Mouse (Mus musculus): ENCODE results near the gene Myo9a. TPM values are rescaled to one million over a fixed set of nuclear protein-coding genes. Genes with fewer than 3 reads are reported as not detected.
"Not testable (repeated sequence)": the region's sequence is repeated elsewhere in the genome, so short reads cannot be mapped to it uniquely, and the experiment has no call there.

Gene Myo9a
- polyA plus RNA-seq, 1 experiment from 2014 or later = 15.7 TPM

DNA sequence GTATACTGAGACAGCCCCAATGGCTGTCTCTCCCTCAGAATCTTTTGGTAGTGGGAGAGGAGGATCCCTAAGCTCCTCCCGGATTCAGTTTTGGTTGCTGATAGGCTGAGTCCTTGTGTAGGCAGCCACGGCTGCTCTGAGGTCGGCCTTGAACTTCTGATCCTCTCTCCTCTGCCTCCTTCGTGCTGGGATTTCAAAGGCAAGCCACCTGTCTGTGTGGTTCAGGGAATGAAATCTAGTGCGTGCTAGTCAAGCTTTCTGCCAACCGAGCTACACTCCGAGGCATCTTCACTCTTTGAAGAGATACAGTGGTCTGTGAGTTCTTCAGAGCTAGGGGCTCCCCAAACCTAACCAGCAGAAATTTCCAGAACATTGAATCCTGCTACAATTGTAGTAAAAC lies 202.9 kb downstream of the Myo9a start:
- no peaks in the 10 kb centered on the region for H3K36me3 ChIP-seq (replicated peaks; ENCODE audit: control insufficient read depth, insufficient read depth, low read depth, low read length)
- no peak overlapping the region for H3K4me2 ChIP-seq (ENCODE audit: low read depth, low read length)
- H3K27ac ChIP-seq (replicated peaks; ENCODE audit: low read depth, low read length) = no peak overlapping the region
- no peaks in the 10 kb centered on the region for H3K27me3 ChIP-seq (ENCODE audit: control insufficient read depth, insufficient read depth, low read length)
- no peaks in the 10 kb centered on the region for H3K4me1 ChIP-seq (ENCODE audit: control insufficient read depth, insufficient read depth, low read length)
- ATAC-seq (replicated peaks; ENCODE audit: insufficient number of reproducible peaks, low FRiP score, low TSS enrichment, low read depth) = no peak
- WGBS = 73% methylated on average over 7 of the region's 7 CpGs
- no peak overlapping the region for H3K9ac ChIP-seq (replicated peaks; ENCODE audit: low read length)
- no peak for DNase-seq (ENCODE audit: low spot score)
- no peak overlapping the region for H3K4me3 ChIP-seq (ENCODE audit: low read depth, low read length)
- no peaks in the 10 kb centered on the region for H3K9me3 ChIP-seq (replicated peaks; ENCODE audit: control insufficient read depth, low read length)

GRCm38 (mm10) chr9:59955199-59955598 lies 204.5 kb downstream of the Myo9a start:
- H3K9ac ChIP-seq (replicated peaks; ENCODE audit: low read length) = no peak overlapping the region
- no peak overlapping the region for H3K4me3 ChIP-seq (ENCODE audit: low read depth, low read length)
- WGBS = 52% methylated on average over 3 of the region's 3 CpGs
- H3K4me1 ChIP-seq (ENCODE audit: control insufficient read depth, insufficient read depth, low read length) = no peaks in the 10 kb centered on the region
- no peak for ATAC-seq (replicated peaks; ENCODE audit: insufficient number of reproducible peaks, low FRiP score, low TSS enrichment, low read depth)
- DNase-seq (ENCODE audit: low spot score) = no peak
- no peaks in the 10 kb centered on the region for H3K9me3 ChIP-seq (replicated peaks; ENCODE audit: control insufficient read depth, low read length)
- H3K27ac ChIP-seq (replicated peaks; ENCODE audit: low read depth, low read length) = no peak overlapping the region
- H3K27me3 ChIP-seq (ENCODE audit: control insufficient read depth, insufficient read depth, low read length) = no peaks in the 10 kb centered on the region
- no peak overlapping the region for H3K4me2 ChIP-seq (ENCODE audit: low read depth, low read length)
- H3K36me3 ChIP-seq (replicated peaks; ENCODE audit: control insufficient read depth, insufficient read depth, low read depth, low read length) = no peaks in the 10 kb centered on the region

- no peaks in the 10 kb centered on the region for H3K27me3 ChIP-seq (ENCODE audit: control insufficient read depth, insufficient read depth, low read length)
- H3K4me3 ChIP-seq (ENCODE audit: low read depth, low read length) = no peak overlapping the region
- H3K27ac ChIP-seq (replicated peaks; ENCODE audit: low read depth, low read length) = no peak overlapping the region
- H3K4me2 ChIP-seq (ENCODE audit: low read depth, low read length) = no peak overlapping the region
- no peaks in the 10 kb centered on the region for H3K9me3 ChIP-seq (replicated peaks; ENCODE audit: control insufficient read depth, low read length)
- no peak overlapping the region for H3K9ac ChIP-seq (replicated peaks; ENCODE audit: low read length)
- DNase-seq (ENCODE audit: low spot score) = no peak
- WGBS = 78% methylated on average over 6 of the region's 6 CpGs
- no peaks in the 10 kb centered on the region for H3K4me1 ChIP-seq (ENCODE audit: control insufficient read depth, insufficient read depth, low read length)
- H3K36me3 ChIP-seq (replicated peaks; ENCODE audit: control insufficient read depth, insufficient read depth, low read depth, low read length) = no peaks in the 10 kb centered on the region
- no peak for ATAC-seq (replicated peaks; ENCODE audit: insufficient number of reproducible peaks, low FRiP score, low TSS enrichment, low read depth)
These were observed 205.0 kb downstream of the Myo9a start for GRCm38 (mm10) chr9:59955692-59956091.

- ATAC-seq (replicated peaks; ENCODE audit: insufficient number of reproducible peaks, low FRiP score, low TSS enrichment, low read depth) = no peak
- no peaks in the 10 kb centered on the region for H3K27me3 ChIP-seq (ENCODE audit: control insufficient read depth, insufficient read depth, low read length)
- H3K27ac ChIP-seq (replicated peaks; ENCODE audit: low read depth, low read length) = no peak overlapping the region
- WGBS = 32% methylated on average over 6 of the region's 6 CpGs
- H3K4me2 ChIP-seq (ENCODE audit: low read depth, low read length) = peak overlapping the region; percentile 25
- no peaks in the 10 kb centered on the region for H3K36me3 ChIP-seq (replicated peaks; ENCODE audit: control insufficient read depth, insufficient read depth, low read depth, low read length)
- H3K4me3 ChIP-seq (ENCODE audit: low read depth, low read length) = no peak overlapping the region
- H3K9me3 ChIP-seq (replicated peaks; ENCODE audit: control insufficient read depth, low read length) = no peaks in the 10 kb centered on the region
- H3K9ac ChIP-seq (replicated peaks; ENCODE audit: low read length) = no peak overlapping the region
- H3K4me1 ChIP-seq (ENCODE audit: control insufficient read depth, insufficient read depth, low read length) = no peaks in the 10 kb centered on the region
- DNase-seq (ENCODE audit: low spot score) = peak; percentile 48
These were observed 205.8 kb downstream of the Myo9a start for GRCm38 (mm10) chr9:59956496-59956895.

DNA sequence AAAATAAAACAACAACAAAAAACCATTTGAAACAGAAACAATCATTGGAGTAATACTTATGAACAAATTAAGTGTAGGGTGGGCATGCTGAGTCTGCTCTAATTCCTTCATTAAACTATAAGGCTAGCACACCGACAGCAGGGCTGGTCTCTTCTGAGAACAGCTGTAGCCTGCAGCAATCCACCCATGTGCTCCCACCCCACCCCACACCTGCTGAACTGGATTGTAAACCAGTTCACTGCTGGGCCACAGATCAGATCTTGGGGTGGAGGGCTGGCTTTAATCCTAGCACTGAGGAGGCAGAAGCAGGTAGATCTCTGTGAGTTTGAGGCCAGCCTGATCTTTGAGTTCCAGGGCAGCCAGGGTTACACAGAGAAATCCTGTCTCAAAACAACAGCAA lies 207.4 kb downstream of the Myo9a start:
- not testable (repeated sequence) for H3K36me3 ChIP-seq (replicated peaks; ENCODE audit: control insufficient read depth, insufficient read depth, low read depth, low read length); H3K4me3 ChIP-seq (ENCODE audit: low read depth, low read length); H3K4me2 ChIP-seq (ENCODE audit: low read depth, low read length); DNase-seq (ENCODE audit: low spot score); H3K9ac ChIP-seq (replicated peaks; ENCODE audit: low read length); H3K9me3 ChIP-seq (replicated peaks; ENCODE audit: control insufficient read depth, low read length); H3K27ac ChIP-seq (replicated peaks; ENCODE audit: low read depth, low read length); ATAC-seq (replicated peaks; ENCODE audit: insufficient number of reproducible peaks, low FRiP score, low TSS enrichment, low read depth); H3K4me1 ChIP-seq (ENCODE audit: control insufficient read depth, insufficient read depth, low read length); H3K27me3 ChIP-seq (ENCODE audit: control insufficient read depth, insufficient read depth, low read length)
- 68% methylated on average over 1 of the region's 1 CpGs for WGBS

DNA sequence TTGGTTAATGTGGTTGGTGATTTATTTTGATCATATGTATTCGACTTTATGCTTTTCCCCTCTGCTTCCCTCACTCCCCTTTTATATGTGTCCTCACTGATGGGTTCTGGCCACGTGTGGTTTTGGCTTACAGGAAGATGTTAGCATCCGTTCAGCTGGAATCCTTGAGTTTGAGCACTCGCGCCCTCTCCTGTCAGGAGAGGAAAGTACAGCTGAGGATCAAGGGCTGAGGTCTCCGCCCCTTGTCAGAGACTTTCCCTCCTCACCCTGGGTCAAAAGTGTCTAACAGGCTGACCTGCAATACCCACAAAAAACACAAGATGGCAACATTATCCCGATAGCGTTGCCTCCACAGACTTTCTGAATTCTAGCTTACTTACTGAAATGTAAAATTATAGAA lies 208.6 kb downstream of the Myo9a start:
- peak; percentile 96 for DNase-seq (ENCODE audit: low spot score)
- no peaks in the 10 kb centered on the region for H3K4me1 ChIP-seq (ENCODE audit: control insufficient read depth, insufficient read depth, low read length)
- 4% methylated on average over 8 of the region's 8 CpGs for WGBS
- H3K9ac ChIP-seq (replicated peaks; ENCODE audit: low read length) = no peak overlapping the region
- H3K9me3 ChIP-seq (replicated peaks; ENCODE audit: control insufficient read depth, low read length) = no peaks in the 10 kb centered on the region
- H3K27ac ChIP-seq (replicated peaks; ENCODE audit: low read depth, low read length) = no peak overlapping the region
- H3K4me2 ChIP-seq (ENCODE audit: low read depth, low read length) = no peak overlapping the region
- ATAC-seq (replicated peaks; ENCODE audit: insufficient number of reproducible peaks, low FRiP score, low TSS enrichment, low read depth) = peak; percentile 63; the same call in 1 of the 2 replicates
- H3K36me3 ChIP-seq (replicated peaks; ENCODE audit: control insufficient read depth, insufficient read depth, low read depth, low read length) = no peaks in the 10 kb centered on the region
- H3K27me3 ChIP-seq (ENCODE audit: control insufficient read depth, insufficient read depth, low read length) = no peaks in the 10 kb centered on the region
- H3K4me3 ChIP-seq (ENCODE audit: low read depth, low read length) = no peak overlapping the region

GRCm38 (mm10) chr9:59960559-59960958 lies 209.9 kb downstream of the Myo9a start, which contains the start of gene Nr2e3:
Gene Nr2e3 (minus strand): TSS chr9:59960659.
- no peak within 1 kb of the TSS for H3K9ac ChIP-seq (replicated peaks; ENCODE audit: low read length)
- WGBS = 87% methylated on average over 10 of the region's 10 CpGs
- H3K9me3 ChIP-seq (replicated peaks; ENCODE audit: control insufficient read depth, low read length) = no peaks in the 10 kb centered on the region
- H3K27ac ChIP-seq (replicated peaks; ENCODE audit: low read depth, low read length) = no peak within 1 kb of the TSS
- H3K4me1 ChIP-seq (ENCODE audit: control insufficient read depth, insufficient read depth, low read length) = no peaks in the 10 kb centered on the region
- no peak for ATAC-seq (replicated peaks; ENCODE audit: insufficient number of reproducible peaks, low FRiP score, low TSS enrichment, low read depth)
- H3K27me3 ChIP-seq (ENCODE audit: control insufficient read depth, insufficient read depth, low read length) = no peaks in the 10 kb centered on the region
- no peak for DNase-seq (ENCODE audit: low spot score)
- H3K4me3 ChIP-seq (ENCODE audit: low read depth, low read length) = no peak within 1 kb of the TSS
- H3K4me2 ChIP-seq (ENCODE audit: low read depth, low read length) = no peak within 1 kb of the TSS
- H3K36me3 ChIP-seq (replicated peaks; ENCODE audit: control insufficient read depth, insufficient read depth, low read depth, low read length) = no peaks in the 10 kb centered on the region

- H3K4me3 ChIP-seq (ENCODE audit: low read depth, low read length) = no peak overlapping the region
- no peaks in the 10 kb centered on the region for H3K36me3 ChIP-seq (replicated peaks; ENCODE audit: control insufficient read depth, insufficient read depth, low read depth, low read length)
- H3K27ac ChIP-seq (replicated peaks; ENCODE audit: low read depth, low read length) = no peak overlapping the region
- H3K4me1 ChIP-seq (ENCODE audit: control insufficient read depth, insufficient read depth, low read length) = no peaks in the 10 kb centered on the region
- DNase-seq (ENCODE audit: low spot score) (no peak), ATAC-seq (replicated peaks; ENCODE audit: insufficient number of reproducible peaks, low FRiP score, low TSS enrichment, low read depth) (no peak)
- H3K27me3 ChIP-seq (ENCODE audit: control insufficient read depth, insufficient read depth, low read length) = no peaks in the 10 kb centered on the region
- 61% methylated on average over 14 of the region's 14 CpGs for WGBS
- no peak overlapping the region for H3K4me2 ChIP-seq (ENCODE audit: low read depth, low read length)
- no peak overlapping the region for H3K9ac ChIP-seq (replicated peaks; ENCODE audit: low read length)
- H3K9me3 ChIP-seq (replicated peaks; ENCODE audit: control insufficient read depth, low read length) = no peaks in the 10 kb centered on the region
These were observed 210.7 kb downstream of the Myo9a start for GRCm38 (mm10) chr9:59961201-59961955.

Measured in embryonic facial prominence, embryonic 11.5 days (tissue).